Mouse (Mus musculus): Measurements from ENCODE around the gene Ccdc14.

- TF ChIP-seq CTCF (IDR thresholded peaks at IDR 0.05; ENCODE audit: extremely low read depth, insufficient read depth, insufficient read length, insufficient replicate concordance): no peak
- no peak for TF ChIP-seq POLR2A (IDR thresholded peaks at IDR 0.05; ENCODE audit: low read depth, low read length)
Observed at GRCm38 (mm10) chr16:34690334-34691144, at the start of gene Ccdc14.

Measured in spleen, adult 2 months (tissue).